Mouse (Mus musculus): ENCODE results near the gene Ctnna3. TPM values are rescaled to one million over a fixed set of nuclear protein-coding genes. Genes with fewer than 3 reads are reported as not detected.
"Not testable (repeated sequence)": the region's sequence is repeated elsewhere in the genome, so short reads cannot be mapped to it uniquely, and the experiment has no call there.

Ctnna3 gene
- total RNA-seq, 2 experiments from 2014 or later: 2.1 to 3.5 TPM

- DNase-seq: no peak
Measured at GRCm38 (mm10) chr10:64588116-64588515, 1158.2 kb downstream of the Ctnna3 start.

DNA sequence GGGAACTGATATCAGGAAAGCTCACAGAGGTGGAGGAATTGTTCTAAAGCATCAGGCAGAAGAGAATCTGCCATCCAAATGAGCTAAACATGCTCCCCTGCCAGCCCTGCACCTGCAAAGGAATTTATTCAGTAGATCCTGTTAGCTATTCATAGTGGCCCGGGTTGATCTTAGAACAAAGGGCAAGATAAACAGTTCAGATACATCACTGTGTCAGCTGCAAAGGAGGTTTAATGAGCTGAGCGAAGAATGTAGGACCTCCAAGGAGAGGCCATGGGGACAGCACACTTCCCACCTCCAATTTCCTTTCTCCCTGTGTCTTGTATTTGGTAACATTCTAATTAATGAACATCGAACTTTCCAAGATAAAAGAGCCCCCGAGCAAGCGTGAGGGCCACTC lies 1206.9 kb downstream of the Ctnna3 start:
- DNase-seq: no peak

DNA sequence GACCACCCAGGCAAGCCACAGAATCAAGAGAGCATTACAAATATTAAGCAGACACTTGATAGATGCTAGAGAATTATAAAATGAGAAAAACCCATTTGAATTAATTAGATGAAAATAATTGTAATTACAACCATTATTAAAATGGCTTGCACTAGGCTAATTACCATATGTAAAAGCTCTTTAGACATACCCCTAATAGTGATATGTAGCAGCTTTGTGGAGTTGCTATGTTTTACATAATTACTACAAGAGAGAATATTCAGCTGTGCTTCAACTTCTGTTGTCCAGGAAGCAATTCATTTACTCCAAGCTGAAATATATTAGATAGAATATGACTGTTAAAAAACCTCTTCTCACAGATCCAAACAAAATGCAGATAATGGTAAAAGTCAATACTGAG lies 1209.2 kb downstream of the Ctnna3 start:
- DNase-seq: no peak

- no peak for DNase-seq
Measured at GRCm38 (mm10) chr10:64641093-64641492, 1211.2 kb downstream of the Ctnna3 start.

GRCm38 (mm10) chr10:64641576-64641975 lies 1211.7 kb downstream of the Ctnna3 start:
- DNase-seq: no peak

- DNase-seq: no peak
Measured at GRCm38 (mm10) chr10:64643976-64644375, 1214.1 kb downstream of the Ctnna3 start.

- no peak for DNase-seq
Measured at GRCm38 (mm10) chr10:64661190-64661589, 1231.3 kb downstream of the Ctnna3 start.

GRCm38 (mm10) chr10:64671469-64671868 lies 1241.6 kb downstream of the Ctnna3 start:
- no peak for DNase-seq

DNA sequence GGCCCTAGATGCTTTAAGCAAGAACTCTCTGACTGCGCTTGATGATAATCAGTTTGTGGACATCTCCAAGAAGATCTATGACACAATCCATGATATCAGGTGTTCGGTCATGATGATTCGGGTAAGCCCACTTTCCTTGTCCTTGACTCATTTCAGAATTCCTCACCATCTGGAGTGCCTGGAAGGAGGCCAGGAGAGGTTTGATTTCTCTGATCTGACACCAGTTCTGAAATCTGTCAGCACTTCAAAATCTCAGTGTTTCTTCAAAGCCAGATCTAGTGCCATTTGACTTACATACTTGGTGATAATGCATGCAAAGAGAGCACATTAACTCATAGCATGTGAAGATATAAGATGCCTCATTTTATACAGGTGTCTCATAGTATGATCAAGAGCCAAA lies 1245.9 kb downstream of the Ctnna3 start:
- no peak for DNase-seq

- no peak for DNase-seq
Measured at GRCm38 (mm10) chr10:64710017-64710416, 1280.1 kb downstream of the Ctnna3 start.

DNA sequence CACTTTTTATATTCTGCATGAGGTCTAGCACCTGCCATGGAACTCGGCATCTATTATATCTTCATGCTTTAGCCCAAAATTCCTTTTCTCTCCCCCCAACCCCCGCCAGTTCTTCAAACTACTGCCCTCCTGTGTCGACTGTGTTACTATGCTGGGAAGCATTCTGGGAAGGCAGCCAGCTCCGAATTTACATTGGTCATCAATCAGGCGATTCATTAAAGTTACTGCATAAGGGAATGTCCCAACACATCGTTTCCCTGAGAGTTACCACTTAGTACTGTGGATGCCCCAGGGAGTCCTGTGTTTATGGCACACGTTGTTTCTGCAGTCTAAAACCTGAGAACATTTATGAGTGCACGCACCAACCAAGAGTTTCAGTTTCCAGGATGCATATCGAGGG lies 1288.1 kb downstream of the Ctnna3 start:
- DNase-seq: peak; percentile 1

- no peak for DNase-seq
Measured at GRCm38 (mm10) chr10:64735692-64736091, 1305.8 kb downstream of the Ctnna3 start.

DNA sequence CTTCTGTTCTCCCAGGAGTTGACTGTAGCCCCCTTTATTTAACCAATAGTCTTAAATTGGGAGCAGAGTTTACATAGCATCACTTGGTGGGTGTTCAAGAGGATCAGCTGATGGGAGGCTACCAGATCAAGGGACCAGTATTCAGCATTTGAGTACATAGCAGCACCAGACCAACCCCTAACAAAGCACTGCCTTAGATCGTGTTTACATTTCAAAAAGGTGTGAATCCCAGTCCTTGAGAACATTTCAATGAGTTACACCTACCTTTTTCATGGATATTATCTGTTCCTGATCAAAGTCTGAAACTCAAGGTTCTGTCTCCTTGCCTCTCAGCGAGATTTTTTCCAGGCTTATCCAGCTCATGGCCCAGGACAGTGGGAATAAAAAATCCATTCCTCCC lies 1306.7 kb downstream of the Ctnna3 start:
- no peak for DNase-seq

DNA sequence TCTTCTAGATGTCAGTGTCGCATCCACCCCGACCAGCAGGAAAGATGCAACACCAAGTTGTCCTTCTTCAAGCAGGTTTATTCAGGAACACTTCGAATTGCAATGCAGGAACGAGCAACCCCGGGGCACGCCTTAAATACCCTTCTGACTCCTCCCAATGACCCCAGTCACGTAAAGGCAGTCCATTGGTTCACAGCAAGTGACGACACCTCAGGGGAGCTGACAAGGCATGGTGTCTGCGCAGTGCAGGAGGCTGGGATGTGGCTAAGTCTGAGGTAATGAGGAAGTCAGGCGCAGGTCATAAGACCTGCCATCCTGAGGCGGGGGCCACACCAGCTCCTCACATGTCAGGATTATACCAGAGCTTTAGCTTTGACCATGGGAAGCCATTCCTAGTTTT lies 1311.8 kb downstream of the Ctnna3 start:
- not testable (repeated sequence) for DNase-seq

DNA sequence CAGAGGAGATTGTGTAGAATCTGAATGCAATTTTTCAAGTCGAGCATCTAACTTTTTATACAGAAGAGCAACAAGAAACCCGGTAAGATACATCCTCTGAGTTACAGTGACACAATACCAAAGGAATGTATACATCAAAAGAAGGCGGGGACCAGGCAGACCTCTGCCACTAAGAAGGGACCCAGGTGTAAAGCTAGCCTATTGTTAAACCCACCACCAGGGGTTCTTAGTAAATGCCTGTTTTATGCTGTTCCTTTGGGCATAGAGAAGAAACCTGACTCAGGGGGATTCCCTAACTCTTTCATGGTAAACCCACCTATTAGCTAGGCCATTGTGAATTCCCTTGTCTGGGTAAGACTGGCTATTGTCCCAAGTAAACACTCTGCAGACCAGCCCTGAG lies 1314.2 kb downstream of the Ctnna3 start:
- DNase-seq: not testable (repeated sequence)

GRCm38 (mm10) chr10:64748651-64749050 lies 1318.8 kb downstream of the Ctnna3 start:
- no peak for DNase-seq

DNA sequence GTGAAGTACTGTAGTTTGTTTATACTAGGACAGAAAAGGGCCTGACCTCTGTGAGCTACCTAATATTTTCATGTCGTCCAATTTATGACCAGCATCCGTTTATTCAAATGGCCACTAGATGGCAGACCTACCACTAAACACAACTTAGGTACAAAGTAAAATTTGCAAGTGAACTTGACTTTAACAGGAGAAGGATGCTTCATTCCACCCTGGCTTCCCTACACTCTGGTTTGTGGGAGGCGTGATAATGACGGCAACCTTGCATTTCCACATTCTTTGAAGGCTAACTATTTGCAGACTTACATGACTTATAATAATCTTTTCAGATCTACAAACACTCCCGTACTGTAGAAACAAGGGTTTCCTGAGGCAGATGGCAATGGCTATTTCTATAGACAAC lies 1320.9 kb downstream of the Ctnna3 start:
- peak; percentile 28 for DNase-seq

DNA sequence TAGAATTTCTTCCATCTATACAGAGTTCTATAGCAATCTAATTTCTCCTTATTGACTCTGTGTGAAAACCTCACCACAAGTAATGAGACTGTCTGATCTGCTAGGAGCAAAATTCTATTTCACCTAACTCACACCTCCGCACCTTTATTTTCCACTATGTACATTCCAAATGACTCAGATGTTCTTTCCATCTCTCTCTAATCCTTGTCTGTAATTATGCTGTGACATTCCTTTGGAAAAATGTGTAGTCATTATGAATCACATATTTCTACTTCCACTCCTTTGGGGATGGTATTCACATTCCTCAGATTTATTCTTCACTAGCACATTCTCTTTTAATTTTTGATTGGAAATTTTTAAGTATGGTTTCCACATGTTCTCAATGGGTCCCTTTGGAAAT lies 1406.4 kb downstream of the Ctnna3 start:
- DNase-seq: no peak

- DNase-seq: peak; percentile 18
Measured at GRCm38 (mm10) chr10:64861439-64861838, 1431.5 kb downstream of the Ctnna3 start.

DNA sequence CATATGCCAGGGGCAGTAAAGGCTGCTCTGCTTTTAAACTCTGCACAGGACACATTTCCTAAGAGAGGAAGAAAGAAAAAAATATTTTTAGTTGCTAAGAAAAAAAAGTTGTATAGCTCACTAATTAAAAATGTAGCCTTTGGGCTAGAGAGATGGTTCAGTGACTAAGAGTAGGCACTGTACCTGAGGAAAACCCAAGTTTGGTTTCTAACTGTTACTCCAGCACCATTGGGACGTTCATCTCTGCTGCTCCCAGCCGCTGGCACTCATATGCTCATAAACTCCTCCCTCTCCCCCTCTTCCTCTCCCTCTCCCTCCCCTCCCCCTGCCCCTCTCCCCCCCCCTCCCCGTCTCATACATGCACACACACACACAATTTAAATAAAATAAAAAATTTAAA lies 1441.0 kb downstream of the Ctnna3 start:
- no peak for DNase-seq

DNA sequence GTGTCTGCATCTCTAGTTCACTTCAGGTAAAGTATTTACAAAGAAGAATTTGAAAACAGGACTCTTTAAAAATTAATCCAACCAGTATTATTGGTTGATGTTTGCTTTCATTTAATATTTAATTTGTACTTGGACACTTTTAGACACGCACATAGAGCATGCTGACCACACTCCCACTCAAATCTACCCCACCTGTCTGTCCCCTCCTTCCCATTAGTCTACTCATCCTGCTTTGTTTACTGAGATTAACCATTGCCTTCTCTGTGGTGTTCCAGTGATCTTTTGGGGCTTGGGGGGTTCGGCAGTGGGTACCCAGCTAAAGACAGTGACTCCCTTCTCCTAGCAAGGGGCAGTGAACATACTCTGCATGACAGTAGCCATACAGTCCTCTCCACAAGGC lies 1446.6 kb downstream of the Ctnna3 start:
- no peak for DNase-seq

DNA sequence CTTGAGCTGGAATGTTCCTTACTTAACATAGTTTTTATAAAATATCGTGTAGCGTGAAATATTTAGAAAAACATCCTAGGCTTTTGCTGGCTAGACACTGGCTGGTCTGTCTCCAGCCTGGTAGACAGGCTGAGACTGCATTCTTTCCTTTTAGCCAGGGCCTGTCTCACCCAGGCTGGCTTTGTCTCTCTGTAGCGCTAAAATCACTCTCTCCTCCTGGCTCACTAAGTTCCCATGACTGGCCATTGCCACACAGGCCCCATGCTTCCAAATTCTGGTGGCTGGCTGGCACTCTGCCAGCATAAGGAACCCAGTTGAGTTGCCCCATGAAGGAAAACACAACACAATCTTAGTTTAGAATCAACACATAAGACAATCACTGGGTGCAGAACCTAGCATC lies 1450.0 kb downstream of the Ctnna3 start:
- peak; percentile 1 for DNase-seq

DNA sequence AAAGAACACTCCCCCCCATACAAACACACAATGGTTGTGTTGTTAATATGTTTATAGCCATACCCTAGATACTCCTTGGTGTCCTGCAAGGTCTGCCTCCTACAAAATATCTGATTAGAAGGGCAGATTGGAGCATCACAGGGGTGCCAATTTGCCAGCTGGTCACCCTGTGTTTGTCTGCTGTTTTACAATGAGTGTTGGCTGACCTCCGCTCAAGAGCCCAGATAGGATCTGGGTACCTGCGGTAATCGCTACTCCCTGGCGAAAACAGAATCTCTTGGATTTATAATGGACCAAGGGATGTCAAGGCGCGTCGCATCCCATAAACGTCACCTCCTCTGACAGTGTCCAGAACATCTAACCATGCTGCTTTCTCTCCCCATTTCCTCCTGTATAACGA lies 1457.0 kb downstream of the Ctnna3 start:
- no peak for DNase-seq

DNA sequence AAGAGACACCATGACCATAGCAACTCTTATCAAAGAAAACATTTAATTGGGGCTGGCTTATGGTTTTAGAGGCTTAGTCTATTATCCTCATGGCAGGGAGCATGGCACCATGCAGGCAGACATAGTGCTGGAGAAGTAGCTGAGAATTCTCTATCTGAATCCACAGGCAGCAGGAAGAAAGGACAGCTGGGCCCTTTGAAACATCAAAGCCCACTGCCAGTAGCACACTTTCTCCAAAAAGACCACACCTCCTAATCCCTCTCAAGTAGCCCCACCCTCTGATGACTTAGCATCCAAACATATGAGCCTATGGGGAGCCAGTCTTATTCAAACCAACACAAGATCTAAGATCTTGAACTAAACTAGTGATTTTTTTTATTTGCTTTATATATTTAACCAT lies 1462.6 kb downstream of the Ctnna3 start:
- DNase-seq: no peak

GRCm38 (mm10) chr10:64898739-64899138 lies 1468.8 kb downstream of the Ctnna3 start:
- DNase-seq: no peak

All from adrenal gland, postnatal 10 days (tissue).